Mouse (Mus musculus) forebrain, embryonic 11.5 days (tissue): ENCODE data around the gene Fam126a. TPM values are rescaled to one million over a fixed set of nuclear protein-coding genes. Genes with fewer than 3 reads are reported as not detected.

Experiments used
- polyA plus RNA-seq: library from polyadenylated mRNA; unstranded; fragments of >200 nt; fragmentation: Nextera tagmentation; extraction: Ambion mirVana; gene quantifications from 2 replicates; pipeline ENCODE4 v1.2.1, GENCODE M21; 2014

Fam126a gene
- polyA plus RNA-seq, 1 experiment from 2014 or later: 44.8 TPM

Other genes with a start within 250 kb of the Fam126a start
- gene Pus7, start 247.0 kb downstream of the Fam126a start, polyA plus RNA-seq: 31.5 and 34.7 TPM in 2 replicates
- 26.6 and 31.2 TPM in 2 replicates for gene Rint1, start 243.0 kb downstream of the Fam126a start, polyA plus RNA-seq
- gene Tomm7, start 186.5 kb downstream of the Fam126a start, polyA plus RNA-seq: 122 and 132 TPM in 2 replicates
- gene Klhl7, start 69.9 kb upstream of the Fam126a start, polyA plus RNA-seq: 118 and 129 TPM in 2 replicates
- gene Nupl2, start 134.3 kb upstream of the Fam126a start, polyA plus RNA-seq: 22.4 and 23.1 TPM in 2 replicates